Comparison of ENCODE assay signal across 16 mouse cellular contexts in the genomic region with DNA sequence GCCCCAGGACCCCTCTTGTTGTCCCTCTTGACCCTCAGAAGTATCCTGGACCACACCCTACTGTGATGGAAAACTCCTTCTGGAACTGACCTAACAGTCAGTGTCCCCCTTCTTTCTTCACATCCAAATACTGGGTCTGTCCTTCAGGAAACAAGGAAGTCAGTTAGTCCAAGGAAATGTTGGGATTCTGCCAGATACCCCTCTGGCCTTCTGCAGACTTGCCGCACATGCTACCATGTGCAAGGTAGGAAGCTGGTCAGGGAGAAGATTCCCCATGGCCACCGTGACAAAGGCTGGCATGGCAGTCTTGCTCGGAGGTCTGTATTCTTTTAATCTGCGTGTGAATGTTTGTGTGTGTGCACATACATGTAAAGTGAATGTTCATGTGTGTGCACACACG.
"Had no signal": no experiment of that assay in that cellular context is flagged by ENCODE, and none has a peak within 500 bp of the region (broad histone marks: within the 10 kb centered on the region; RNA-seq: fewer than 3 reads in every experiment).

No protein-coding gene starts in this region.

- DNase-seq: heart, postnatal 10 days; heart, postnatal 14 days; heart, postnatal 36 days; heart, postnatal 4 days; kidney, adult 11 months; kidney, adult 18-20 months; kidney, adult 2 months; kidney, adult 8-10 months; kidney, adult 9 months; kidney, postnatal 10 days; kidney, postnatal 14 days; kidney, postnatal 25 days; kidney, postnatal 36 days; kidney, postnatal 4 days; layer of hippocampus, adult 9-11 months; layer of hippocampus, postnatal 36 days had no signal
